In genomic region chr8:109947447-109948284, GRCm38 (mm10) we compare ENCODE assay signal across 8 mouse cellular contexts. TPM values are rescaled to one million over a fixed set of nuclear protein-coding genes. Genes with fewer than 3 reads are reported as not detected.
A peak's percentile ranks its signal among the peaks of the same experiment; 100 is the strongest.
DNase-seq lines count a peak whose midpoint lies in the region; ATAC-seq and TF ChIP-seq lines count a peak whose summit lies in the region.

No protein-coding gene starts in this region.

- ATAC-seq in forebrain, postnatal 0 days: peak; percentile 77

- H3K4me3 ChIP-seq in spleen, adult 2 months (ENCODE audit: extremely low read depth, insufficient read depth, insufficient read length): no peak overlapping the region
- peak overlapping the region; percentile 42 for H3K4me3 ChIP-seq in forebrain, postnatal 0 days (ENCODE audit: low read depth, low read length)

- no peak overlapping the region for H3K27ac ChIP-seq in spleen, adult 2 months (ENCODE audit: insufficient read depth, low read length)
- H3K27ac ChIP-seq in forebrain, postnatal 0 days (ENCODE audit: low read depth, low read length): peak overlapping the region; percentile 76

- DNase-seq in spleen, adult 2 months (ENCODE audit: low read depth in 1 of 2, low spot score in 2 of 2): no peak
- no peak for DNase-seq in spleen, adult 12 weeks (ENCODE audit: low spot score)
- DNase-seq in cerebellum, adult 8-10 months: peak; percentile 44
- peak; percentile 81 for DNase-seq in forebrain, postnatal 0 days
- peak; percentile 37 for DNase-seq in left cerebral cortex, adult 11 months (ENCODE audit: low spot score)
- DNase-seq in lung, postnatal 10 days: peak; percentile 37
- peak; percentile 69 for DNase-seq in right cerebral cortex, postnatal 14 days
- DNase-seq in urinary bladder, postnatal 10 days (ENCODE audit: low spot score): no peak

- no peak for TF ChIP-seq POLR2A in spleen, adult 2 months (IDR thresholded peaks at IDR 0.05; ENCODE audit: low read depth, low read length)

- H3K36me3 ChIP-seq in spleen, adult 2 months (ENCODE audit: control insufficient read depth, insufficient read depth, low read length): no peaks in the 10 kb centered on the region
- H3K36me3 ChIP-seq in forebrain, postnatal 0 days (ENCODE audit: insufficient read depth): peaks cover 5% of the 10 kb centered on the region; the same call in 1 of the 2 replicates

- H3K27me3 ChIP-seq in spleen, adult 2 months (ENCODE audit: control insufficient read depth, insufficient read depth, low read length): peaks cover 5% of the 10 kb centered on the region; the same call in 1 of the 2 replicates
- H3K27me3 ChIP-seq in forebrain, postnatal 0 days (ENCODE audit: insufficient read depth, low read length): no peaks in the 10 kb centered on the region; the same call in 1 of the 2 replicates

- no peaks in the 10 kb centered on the region for H3K9me3 ChIP-seq in forebrain, postnatal 0 days (ENCODE audit: low read length)

- WGBS in spleen, adult 2 months: 10% methylated on average over 26 of the region's 26 CpGs
- 3% methylated on average over 26 of the region's 26 CpGs for WGBS in forebrain, postnatal 0 days

- H3K4me1 ChIP-seq in spleen, adult 2 months (ENCODE audit: control insufficient read depth, insufficient read depth, insufficient read length): no peaks in the 10 kb centered on the region
- H3K4me1 ChIP-seq in forebrain, postnatal 0 days (ENCODE audit: insufficient read depth): 0 out of 2 replicates have a peak, but pooled peaks cover 5% of the 10 kb centered on the region

- H3K9ac ChIP-seq in forebrain, postnatal 0 days: peak overlapping the region; percentile 62

- peak overlapping the region; percentile 75 for H3K4me2 ChIP-seq in forebrain, postnatal 0 days (ENCODE audit: low read depth)

- TF ChIP-seq CTCF in spleen, adult 2 months (IDR thresholded peaks at IDR 0.05; ENCODE audit: extremely low read depth, insufficient read depth, insufficient read length, insufficient replicate concordance): peak; percentile 20; the same call in 1 of the 2 replicates
- peak; percentile 80 for TF ChIP-seq CTCF in forebrain, postnatal 0 days (IDR thresholded peaks at IDR 0.05; ENCODE audit: low read depth)

RNA-seq across cellular contexts. Expression of gene Marveld3, which starts 14.3 kb away (rescaled TPM):
- polyA plus RNA-seq in spleen, adult 2 months (2012; rRNA removed): 0.11 and 0.21 TPM in 2 replicates
- total RNA-seq in forebrain, postnatal 0 days (2014; rRNA removed): 0.69 and 0.76 TPM in 2 replicates
- 0.64 and 1.4 TPM in 2 replicates for polyA plus RNA-seq in forebrain, postnatal 0 days (2015; fragmentation: Nextera tagmentation; extraction: Ambion mirVana)

RNA-seq across cellular contexts. Expression of gene Tat, which starts 42.6 kb away (rescaled TPM):
- polyA plus RNA-seq in spleen, adult 2 months (2012; rRNA removed): 0.14 TPM in 1 of 2 replicates, not detected in the other
- total RNA-seq in forebrain, postnatal 0 days (2014; rRNA removed): not detected in 2 replicates
- polyA plus RNA-seq in forebrain, postnatal 0 days (2015; fragmentation: Nextera tagmentation; extraction: Ambion mirVana): not detected in 2 replicates

Comparison
In these comparisons a context has a peak if more than half of its experiments do, and no peak if none do; other contexts are left out.
1. DNase-seq: peak in cerebellum, adult 8-10 months (single experiment), forebrain, postnatal 0 days (single experiment), left cerebral cortex, adult 11 months (single experiment), lung, postnatal 10 days (single experiment) and right cerebral cortex, postnatal 14 days (single experiment); none in spleen, adult 2 months (0 of 2), spleen, adult 12 weeks (single experiment) and urinary bladder, postnatal 10 days (single experiment).